Mouse (Mus musculus): Measurements from ENCODE around the gene Kcnk12.

Kcnk12 gene

GRCm38 (mm10) chr17:87785721-87786120 is 12.1 kb downstream of the Kcnk12 start:
- no peak for DNase-seq (ENCODE audit: low spot score)

- no peak for DNase-seq (ENCODE audit: low spot score)
These were observed 12.9 kb downstream of the Kcnk12 start for GRCm38 (mm10) chr17:87784911-87785310.

- no peak for DNase-seq (ENCODE audit: low spot score)
These were observed 13.5 kb downstream of the Kcnk12 start for GRCm38 (mm10) chr17:87784141-87784831.

GRCm38 (mm10) chr17:87781244-87781643 is 16.6 kb downstream of the Kcnk12 start:
- DNase-seq (ENCODE audit: low spot score), result no peak

GRCm38 (mm10) chr17:87780164-87780563 is 17.6 kb downstream of the Kcnk12 start:
- no peak for DNase-seq (ENCODE audit: low spot score)

GRCm38 (mm10) chr17:87774982-87775381 is 22.8 kb downstream of the Kcnk12 start:
- no peak for DNase-seq (ENCODE audit: low spot score)

GRCm38 (mm10) chr17:87773175-87773574 is 24.6 kb downstream of the Kcnk12 start:
- DNase-seq (ENCODE audit: low spot score), result no peak

GRCm38 (mm10) chr17:87770766-87771165 is 27.0 kb downstream of the Kcnk12 start:
- DNase-seq (ENCODE audit: low spot score), result no peak

- no peak for DNase-seq (ENCODE audit: low spot score)
These were observed 30.9 kb downstream of the Kcnk12 start for GRCm38 (mm10) chr17:87766888-87767287.

GRCm38 (mm10) chr17:87765031-87765430 is 32.8 kb downstream of the Kcnk12 start:
- no peak for DNase-seq (ENCODE audit: low spot score)

GRCm38 (mm10) chr17:87763146-87763545 is 34.6 kb downstream of the Kcnk12 start:
- no peak for DNase-seq (ENCODE audit: low spot score)

GRCm38 (mm10) chr17:87760315-87760714 is 37.5 kb downstream of the Kcnk12 start:
- no peak for DNase-seq (ENCODE audit: low spot score)

- no peak for DNase-seq (ENCODE audit: low spot score)
These were observed 51.6 kb downstream of the Kcnk12 start for GRCm38 (mm10) chr17:87745926-87746888.

GRCm38 (mm10) chr17:87744985-87745925 is 52.5 kb downstream of the Kcnk12 start:
- no peak for DNase-seq (ENCODE audit: low spot score)

- DNase-seq (ENCODE audit: low spot score), result no peak
These were observed 58.0 kb downstream of the Kcnk12 start for GRCm38 (mm10) chr17:87739835-87740234.

- DNase-seq (ENCODE audit: low spot score), result no peak
These were observed 60.6 kb downstream of the Kcnk12 start for GRCm38 (mm10) chr17:87737144-87737543.

GRCm38 (mm10) chr17:87734471-87734870 is 63.3 kb downstream of the Kcnk12 start:
- DNase-seq (ENCODE audit: low spot score), result no peak

- no peak for DNase-seq (ENCODE audit: low spot score)
These were observed 65.8 kb downstream of the Kcnk12 start for GRCm38 (mm10) chr17:87731962-87732361.

- no peak for DNase-seq (ENCODE audit: low spot score)
These were observed 71.1 kb downstream of the Kcnk12 start for GRCm38 (mm10) chr17:87726489-87727356.

GRCm38 (mm10) chr17:87724727-87725126 is 73.1 kb downstream of the Kcnk12 start:
- DNase-seq (ENCODE audit: low spot score), result no peak

- DNase-seq (ENCODE audit: low spot score), result no peak
These were observed 97.7 kb downstream of the Kcnk12 start for GRCm38 (mm10) chr17:87700101-87700500.
